Mouse (Mus musculus) heart, embryonic 14.5 days (tissue): ENCODE measurements at regions not wholly inside any gene's neighbourhood (a gene's known extent, or its start where the extent isn't known, plus 50 kb on each side); places are given as distances from the start of the nearest gene placed in this dataset.

Source experiments
- ATAC-seq: fragments of 200-750 bp; cut with Nextera tagmentation; 2 replicates; pipeline ENCODE4 v1.8.0; 2017; ENCODE audit warnings: low read depth, moderate TSS enrichment; ENCODE audit not compliant: insufficient number of reproducible peaks, insufficient read depth, low FRiP score
- H3K27ac ChIP-seq, 2 experiments: fragments of 200-500 bp in 1 of 2; fragments of 300-500 bp in 1 of 2; sonication (generic) in 1 of 2; replicated peaks in 1 of 2; 2 replicates each; pipeline ENCODE4 v1.5.1; 2012 to 2014; ENCODE audit warnings: low read depth in 2 of 2, low read length in 2 of 2, control low read depth in 1 of 2, mild to moderate bottlenecking in 1 of 2, mixed read lengths in 1 of 2; ENCODE audit not compliant: control insufficient read depth in 1 of 2, insufficient read depth in 1 of 2
- H3K27me3 ChIP-seq: fragments of 300-500 bp; sonication (generic); 2 replicates; pipeline ENCODE4 v1.6.1; 2014; ENCODE audit warnings: mild to moderate bottlenecking, low read length, control low read depth; ENCODE audit not compliant: control insufficient read depth, insufficient read depth
- H3K36me3 ChIP-seq: fragments of 300-500 bp; sonication (generic); 2 replicates; pipeline ENCODE4 v1.6.1; 2014; ENCODE audit warnings: mild to moderate bottlenecking, control low read depth, low read length, mixed read lengths; ENCODE audit not compliant: control insufficient read depth, insufficient read depth
- H3K4me1 ChIP-seq, 2 experiments: fragments of 200-500 bp in 1 of 2; fragments of 300-500 bp in 1 of 2; sonication (generic) in 1 of 2; 2 replicates each; pipeline ENCODE4 v1.6.1; 2012 to 2014; ENCODE audit warnings: low read length in 2 of 2, control low read depth in 1 of 2, mixed read lengths in 1 of 2; ENCODE audit not compliant: control insufficient read depth in 2 of 2, insufficient read depth in 2 of 2
- H3K4me2 ChIP-seq: fragments of 300-500 bp; sonication (generic); 2 replicates; pipeline ENCODE4 v1.6.1; 2014; ENCODE audit warnings: mild to moderate bottlenecking, low read length
- H3K4me3 ChIP-seq, 2 experiments: fragments of 200-500 bp in 1 of 2; fragments of 300-500 bp in 1 of 2; sonication (generic) in 1 of 2; 2 replicates each; pipeline ENCODE4 v1.5.1; 2012 to 2014; ENCODE audit warnings: low read length in 2 of 2, mild to moderate bottlenecking in 2 of 2, control low read depth in 1 of 2, low read depth in 1 of 2, moderate library complexity in 1 of 2; ENCODE audit not compliant: control insufficient read depth in 1 of 2, insufficient read depth in 1 of 2
- H3K9ac ChIP-seq: fragments of 300-500 bp; sonication (generic); 2 replicates; pipeline ENCODE4 v1.6.1; 2014; ENCODE audit warnings: mild to moderate bottlenecking, low read length
- H3K9me3 ChIP-seq: fragments of 300-500 bp; sonication (generic); 2 replicates; pipeline ENCODE4 v1.6.1; 2016; ENCODE audit warnings: low read length, control low read depth; ENCODE audit not compliant: control insufficient read depth
- WGBS: fragments of 180-500 bp; shearing (Covaris S2); extraction: QIAGEN DNeasy Blood & Tissue Kit; methylation state at CpG from one replicate; pipeline ENCODE4 v1.1.7; 2014; 5-methylcytosine and 5-hydroxymethylcytosine counted together

- no peaks in the 10 kb centered on the region; a peak in 1 of 4 replicates for H3K4me1 ChIP-seq
- WGBS, result 20% methylated on average over 4 of the region's 4 CpGs
Observed at GRCm38 (mm10) chr4:91120277-91120676, 280.3 kb downstream of the Elavl2 start.

GRCm38 (mm10) chr4:91116807-91117609 lies 283.6 kb downstream of the Elavl2 start:
- Histone ChIP-seq H3K4me1 (no peaks in the 10 kb centered on the region; a peak in 1 of 4 replicates), H3K4me2 (no peak overlapping the region), H3K27me3 (no peaks in the 10 kb centered on the region), H3K4me3 (no peak overlapping the region), H3K9me3 (no peaks in the 10 kb centered on the region), H3K36me3 (no peaks in the 10 kb centered on the region), H3K9ac (no peak overlapping the region), H3K27ac (no peak overlapping the region)
- ATAC-seq, result no peak
- WGBS, result 79% methylated on average over 5 of the region's 5 CpGs

More at GRCm38 (mm10) chr4:91120277-91120676, 280.3 kb downstream of the Elavl2 start:
- no peak for ATAC-seq
- Histone ChIP-seq H3K4me3 (no peak overlapping the region), H3K4me2 (no peak overlapping the region), H3K36me3 (no peaks in the 10 kb centered on the region), H3K9ac (no peak overlapping the region), H3K27ac (no peak overlapping the region), H3K9me3 (no peaks in the 10 kb centered on the region), H3K27me3 (no peaks in the 10 kb centered on the region)

DNA sequence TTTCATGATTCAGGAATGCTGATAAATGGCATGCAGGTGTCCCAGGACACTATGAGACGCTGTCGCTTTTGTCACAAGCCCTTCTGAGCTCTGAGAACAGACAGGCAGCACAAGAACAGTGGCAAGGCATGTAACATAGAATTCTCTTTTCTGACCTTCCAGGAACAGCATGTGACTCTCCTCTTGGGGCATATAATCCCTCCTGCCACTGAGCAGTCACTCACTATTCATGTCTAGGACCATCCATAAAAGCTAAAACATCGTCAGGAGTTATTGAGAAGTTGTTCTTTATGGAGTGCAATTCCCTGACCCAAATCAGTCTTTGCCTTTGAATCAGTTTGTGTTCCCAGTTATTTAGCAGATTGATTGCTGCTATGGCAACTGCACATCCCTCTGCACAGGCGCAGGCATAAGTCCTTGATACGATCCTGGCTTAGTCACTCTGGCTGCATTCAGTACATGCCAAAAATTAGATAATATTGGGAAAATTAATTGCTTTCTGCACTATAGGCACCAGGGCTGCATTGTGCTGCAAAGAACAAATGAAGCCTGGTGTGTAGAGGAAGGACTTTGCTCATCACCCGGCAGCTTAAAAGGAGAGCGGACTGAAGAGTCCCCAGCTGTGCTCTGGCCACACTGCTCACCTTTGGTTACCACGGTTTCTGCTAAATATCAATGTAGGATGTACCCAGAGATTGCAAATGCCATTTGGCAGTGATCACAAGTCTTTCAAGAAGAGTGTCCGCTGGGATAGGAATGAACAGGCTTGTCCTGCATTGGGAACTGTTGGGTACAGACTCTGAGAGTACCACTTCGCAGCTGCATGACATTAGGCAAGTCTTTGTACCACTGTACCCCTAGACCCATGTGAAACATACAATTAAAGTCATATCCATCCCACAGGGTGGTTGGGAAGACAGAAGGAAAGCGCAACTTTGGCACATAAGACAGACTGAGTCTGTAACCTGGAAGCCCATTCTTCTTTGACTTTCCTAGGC lies 288.6 kb downstream of the Elavl2 start:
- Histone ChIP-seq H3K4me1 (no peaks in the 10 kb centered on the region), H3K9ac (no peak overlapping the region), H3K27me3 (no peaks in the 10 kb centered on the region), H3K4me3 (no peak overlapping the region), H3K9me3 (no peaks in the 10 kb centered on the region), H3K36me3 (no peaks in the 10 kb centered on the region), H3K27ac (no peak overlapping the region), H3K4me2 (no peak overlapping the region)
- WGBS, result 84% methylated on average over 11 of the region's 11 CpGs
- ATAC-seq, result no peak

DNA sequence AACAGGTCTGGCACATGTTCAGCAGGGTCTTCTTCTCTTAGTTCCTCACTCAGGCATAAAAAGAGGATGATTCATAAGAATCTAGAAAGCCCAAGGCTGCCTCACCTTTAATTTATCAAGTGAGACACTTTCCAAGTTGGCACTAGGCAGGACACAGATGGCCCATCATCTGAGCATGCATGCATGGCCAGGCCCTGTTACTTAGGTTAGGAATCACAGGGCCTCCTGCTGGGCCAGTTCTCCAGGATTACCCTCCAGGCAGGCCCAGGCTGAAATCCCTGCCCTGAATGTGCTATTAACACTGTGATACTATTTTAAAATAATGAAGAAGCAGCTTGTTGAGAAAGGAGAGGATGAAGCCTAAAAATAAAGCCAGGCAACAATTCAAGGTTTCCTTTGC lies 304.5 kb downstream of the Elavl2 start:
- Histone ChIP-seq H3K4me3 (no peak overlapping the region), H3K9ac (no peak overlapping the region), H3K27ac (no peak overlapping the region), H3K4me2 (no peak overlapping the region), H3K9me3 (no peaks in the 10 kb centered on the region), H3K36me3 (no peaks in the 10 kb centered on the region), H3K4me1 (0 out of 4 replicates have a peak, but pooled peaks cover 0 to 2% of the 10 kb centered on the region in 2 experiments), H3K27me3 (no peaks in the 10 kb centered on the region)
- ATAC-seq, result no peak

GRCm38 (mm10) chr4:91094382-91094781 lies 306.2 kb downstream of the Elavl2 start:
- ATAC-seq, result no peak
- Histone ChIP-seq H3K9me3 (no peaks in the 10 kb centered on the region), H3K27me3 (no peaks in the 10 kb centered on the region), H3K4me2 (no peak overlapping the region), H3K36me3 (no peaks in the 10 kb centered on the region), H3K4me3 (no peak overlapping the region), H3K27ac (no peak overlapping the region), H3K9ac (no peak overlapping the region), H3K4me1 (0 out of 4 replicates have a peak, but pooled peaks cover 0 to 2% of the 10 kb centered on the region in 2 experiments)
- 81% methylated on average over 7 of the region's 7 CpGs for WGBS

DNA sequence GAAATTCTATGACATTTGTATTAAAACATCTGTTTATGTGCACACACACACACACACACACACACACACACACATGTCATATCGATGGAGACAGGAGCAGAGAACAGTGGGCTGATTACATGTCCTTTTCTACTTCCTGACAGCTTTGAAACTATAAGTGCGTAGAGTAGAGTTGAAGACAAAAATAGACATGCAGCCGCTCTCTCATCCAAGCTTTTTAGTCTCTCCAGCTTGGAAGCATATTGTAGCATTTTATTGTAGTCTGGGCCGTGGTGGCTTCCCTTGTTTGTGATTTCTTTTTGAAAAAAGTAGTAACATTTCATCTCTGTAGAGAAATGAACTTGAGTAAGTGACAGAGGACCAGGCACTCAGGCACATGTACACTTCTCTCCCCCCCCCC lies 306.7 kb downstream of the Elavl2 start:
- no peak overlapping the region for H3K9ac ChIP-seq
- H3K9me3 ChIP-seq, result no peaks in the 10 kb centered on the region
- H3K27me3 ChIP-seq, result no peaks in the 10 kb centered on the region
- H3K27ac ChIP-seq, result no peak overlapping the region
- ATAC-seq, result no peak
- 29% methylated on average over 4 of the region's 4 CpGs for WGBS
- H3K4me2 ChIP-seq, result no peak overlapping the region
- H3K4me1 ChIP-seq, result 0 out of 4 replicates have a peak, but pooled peaks cover 0 to 2% of the 10 kb centered on the region in 2 experiments
- H3K36me3 ChIP-seq, result no peaks in the 10 kb centered on the region
- no peak overlapping the region for H3K4me3 ChIP-seq

DNA sequence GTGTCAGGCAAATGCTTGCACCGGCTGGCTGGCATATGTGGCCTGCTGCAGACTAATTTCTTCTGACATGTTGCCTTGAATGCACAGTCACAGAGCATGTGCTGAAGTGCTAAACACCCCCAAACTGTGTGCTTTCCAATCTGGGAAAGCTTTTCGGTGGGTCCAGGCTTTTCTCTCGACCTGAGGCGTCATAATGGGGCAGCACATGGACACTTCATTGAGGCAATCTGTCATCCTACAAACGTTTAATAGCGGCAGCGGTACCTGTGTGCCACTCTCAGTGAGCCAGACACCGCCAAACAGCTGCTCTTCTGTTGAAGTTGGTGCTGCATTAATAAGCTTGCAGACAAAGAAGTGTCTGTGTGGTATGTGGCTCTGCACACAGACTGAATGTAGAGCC lies 308.3 kb downstream of the Elavl2 start:
- 82% methylated on average over 8 of the region's 8 CpGs for WGBS
- Histone ChIP-seq H3K4me2 (no peak overlapping the region), H3K9me3 (no peaks in the 10 kb centered on the region), H3K27ac (no peak overlapping the region), H3K36me3 (no peaks in the 10 kb centered on the region), H3K4me1 (0 out of 4 replicates have a peak, but pooled peaks cover 0 to 2% of the 10 kb centered on the region in 2 experiments), H3K9ac (no peak overlapping the region), H3K4me3 (no peak overlapping the region), H3K27me3 (no peaks in the 10 kb centered on the region)
- 0 out of 2 replicates have a peak, but pooled peaks have one; percentile 21 for ATAC-seq
